Comparison of ENCODE assay signal across 9 mouse cellular contexts in genomic region chr2:52675278-52675987, GRCm38 (mm10). TPM values are rescaled to one million over a fixed set of nuclear protein-coding genes. Genes with fewer than 3 reads are reported as not detected.
A peak's percentile ranks its signal among the peaks of the same experiment; 100 is the strongest.
DNase-seq lines count a peak whose midpoint lies in the region; ATAC-seq and TF ChIP-seq lines count a peak whose summit lies in the region.
"Had no signal": no experiment of that assay in that cellular context is flagged by ENCODE, and none has a peak within 500 bp of the region (broad histone marks: within the 10 kb centered on the region; RNA-seq: fewer than 3 reads in every experiment).

No protein-coding gene starts in this region.

- H3K36me3 ChIP-seq in lung, embryonic 14.5 days (ENCODE audit: insufficient read depth), result no peaks in the 10 kb centered on the region
- no peaks in the 10 kb centered on the region for H3K36me3 ChIP-seq in forebrain, postnatal 0 days (ENCODE audit: insufficient read depth)
- no peaks in the 10 kb centered on the region for H3K36me3 ChIP-seq in limb, embryonic 10.5 days
- H3K36me3 ChIP-seq in neural tube, embryonic 13.5 days, result no peaks in the 10 kb centered on the region

- no peaks in the 10 kb centered on the region for H3K4me1 ChIP-seq in lung, embryonic 14.5 days (ENCODE audit: insufficient read depth)
- peaks cover 4% of the 10 kb centered on the region; the same call in 1 of the 2 replicates for H3K4me1 ChIP-seq in forebrain, postnatal 0 days (ENCODE audit: insufficient read depth)
- H3K4me1 ChIP-seq in limb, embryonic 10.5 days, result peaks cover 21% of the 10 kb centered on the region
- H3K4me1 ChIP-seq in neural tube, embryonic 13.5 days (replicated peaks), result peaks cover 11% of the 10 kb centered on the region

- peak overlapping the region; percentile 55 for H3K9ac ChIP-seq in lung, embryonic 14.5 days
- peak overlapping the region; percentile 75 for H3K9ac ChIP-seq in forebrain, postnatal 0 days
- H3K9ac ChIP-seq in neural tube, embryonic 13.5 days, result peak overlapping the region; percentile 82

- H3K4me3 ChIP-seq in lung, embryonic 14.5 days (ENCODE audit: low read depth, low read length), result peak overlapping the region; percentile 65
- peak overlapping the region; percentile 77 for H3K4me3 ChIP-seq in forebrain, postnatal 0 days (ENCODE audit: low read depth, low read length)
- H3K4me3 ChIP-seq in limb, embryonic 10.5 days, result peak overlapping the region; percentile 82
- peak overlapping the region; percentile 66 for H3K4me3 ChIP-seq in neural tube, embryonic 13.5 days

- no peak overlapping the region for H3K27ac ChIP-seq in lung, embryonic 14.5 days (ENCODE audit: low read depth)
- peak overlapping the region; percentile 79 for H3K27ac ChIP-seq in forebrain, postnatal 0 days (ENCODE audit: low read depth, low read length)
- H3K27ac ChIP-seq in limb, embryonic 10.5 days, result peak overlapping the region; percentile 88
- no peak overlapping the region; the same call in 1 of the 2 replicates for H3K27ac ChIP-seq in neural tube, embryonic 13.5 days (replicated peaks)

- DNase-seq in CD4-positive, CD25-positive, alpha-beta regulatory T cell, adult 2 months (ENCODE audit: low read depth, low spot score), result peak; percentile 14
- DNase-seq in lung, embryonic 14.5 days, result no peak
- no peak for DNase-seq in lung, postnatal 36 days
- peak; percentile 45 for DNase-seq in forebrain, postnatal 0 days
- DNase-seq in limb, embryonic 10.5 days (ENCODE audit: low spot score), result peak; percentile 68
- DNase-seq in layer of hippocampus, adult 11-12 months (ENCODE audit: low spot score), result no peak

- peak overlapping the region; percentile 98 for H3K4me2 ChIP-seq in lung, embryonic 14.5 days
- H3K4me2 ChIP-seq in forebrain, postnatal 0 days (ENCODE audit: low read depth), result peak overlapping the region; percentile 81
- H3K4me2 ChIP-seq in neural tube, embryonic 13.5 days, result peak overlapping the region; percentile 92

- H3K9me3 ChIP-seq in lung, embryonic 14.5 days (ENCODE audit: low read depth, low read length), result no peaks in the 10 kb centered on the region
- H3K9me3 ChIP-seq in forebrain, postnatal 0 days (ENCODE audit: low read length), result no peaks in the 10 kb centered on the region
- no peaks in the 10 kb centered on the region for H3K9me3 ChIP-seq in limb, embryonic 10.5 days (replicated peaks)
- H3K9me3 ChIP-seq in neural tube, embryonic 13.5 days, result no peaks in the 10 kb centered on the region

- peaks cover 19% of the 10 kb centered on the region for H3K27me3 ChIP-seq in lung, embryonic 14.5 days (ENCODE audit: insufficient read depth, low read length)
- no peaks in the 10 kb centered on the region; the same call in 1 of the 2 replicates for H3K27me3 ChIP-seq in forebrain, postnatal 0 days (ENCODE audit: insufficient read depth, low read length)
- peaks cover 65% of the 10 kb centered on the region for H3K27me3 ChIP-seq in limb, embryonic 10.5 days (ENCODE audit: low read depth, poor library complexity, severe bottlenecking)
- peaks cover 43% of the 10 kb centered on the region for H3K27me3 ChIP-seq in neural tube, embryonic 13.5 days

- WGBS in lung, embryonic 14.5 days, result 1% methylated on average over 41 of the region's 42 CpGs
- 0% methylated on average over 38 of the region's 42 CpGs for WGBS in forebrain, postnatal 0 days
- under 1% methylated on average over 42 of the region's 42 CpGs for WGBS in limb, embryonic 10.5 days
- under 1% methylated on average over 41 of the region's 42 CpGs for WGBS in neural tube, embryonic 13.5 days

- ATAC-seq in CD4-positive, CD25-positive, alpha-beta regulatory T cell, adult 4 months, result no peak
- peak; percentile 55 for ATAC-seq in lung, embryonic 14.5 days (ENCODE audit: insufficient read depth)
- peak; percentile 17 for ATAC-seq in forebrain, postnatal 0 days
- ATAC-seq in neural tube, embryonic 13.5 days (ENCODE audit: low read depth), result peak; percentile 61

- no peak for TF ChIP-seq CTCF in lung, embryonic 14.5 days (IDR thresholded peaks at IDR 0.05; ENCODE audit: low read depth)
- TF ChIP-seq CTCF in forebrain, postnatal 0 days (IDR thresholded peaks at IDR 0.05; ENCODE audit: low read depth), result no peak

RNA-seq across cellular contexts. Expression of gene Cacnb4, which starts 1.2 kb away (rescaled TPM):
- under 1 TPM; 0.28 to 0.42 TPM for polyA plus RNA-seq in CD4-positive, CD25-positive, alpha-beta regulatory T cell, adult 4 months (2017; shearing (Covaris generic))
- 0.39 and 0.96 TPM in 2 replicates for polyA plus RNA-seq in lung, embryonic 14.5 days (2014; fragmentation: Nextera tagmentation; extraction: Ambion mirVana)
- 13.3 and 13.8 TPM in 2 replicates for total RNA-seq in forebrain, postnatal 0 days (2014; rRNA removed)
- 9.2 and 13.7 TPM in 2 replicates for polyA plus RNA-seq in forebrain, postnatal 0 days (2015; fragmentation: Nextera tagmentation; extraction: Ambion mirVana)
- polyA plus RNA-seq in limb, embryonic 10.5 days (2016; fragmentation: Nextera tagmentation; extraction: Ambion mirVana), result 0.29 and 0.56 TPM in 2 replicates
- 9.1 and 12.7 TPM in 2 replicates for polyA plus RNA-seq in neural tube, embryonic 13.5 days (2015; fragmentation: Nextera tagmentation; extraction: Ambion mirVana)
- polyA plus RNA-seq: erythroblast, embryonic 14.5 days had no signal

Comparison
In these comparisons a context has a peak if more than half of its experiments do, and no peak if none do; other contexts are left out.
1. DNase-seq: peak in CD4-positive, CD25-positive, alpha-beta regulatory T cell, adult 2 months (single experiment), forebrain, postnatal 0 days (single experiment) and limb, embryonic 10.5 days (single experiment); none in lung, embryonic 14.5 days (single experiment), lung, postnatal 36 days (single experiment) and layer of hippocampus, adult 11-12 months (single experiment).
2. H3K27ac ChIP-seq: peak in forebrain, postnatal 0 days (single experiment) and limb, embryonic 10.5 days (single experiment); none in lung, embryonic 14.5 days (single experiment) and neural tube, embryonic 13.5 days (single experiment).
3. Peak in every context shown above with its lines, with median percentiles within 50 percentile points of each other: H3K4me2 ChIP-seq, H3K4me3 ChIP-seq and H3K9ac ChIP-seq.